Mouse (Mus musculus) liver, embryonic 13.5 days (tissue): Measurements from ENCODE around the gene Dedd. TPM values are rescaled to one million over a fixed set of nuclear protein-coding genes. Genes with fewer than 3 reads are reported as not detected.
"Not testable (repeated sequence)": the region's sequence is repeated elsewhere in the genome, so short reads cannot be mapped to it uniquely, and the experiment has no call there.

Experiments
- ATAC-seq: fragments of 200-750 bp; cut with Nextera tagmentation; 2 replicates; pipeline ENCODE4 v1.8.0; 2017; ENCODE audit warnings: low read depth, mild to moderate bottlenecking, moderate number of reproducible peaks, moderate library complexity
- DNase-seq: peaks from one replicate; pipeline ENCODE4 v3.0.0; 2022
- H3K27ac ChIP-seq: fragments of 300-500 bp; sonication (generic); 2 replicates; pipeline ENCODE4 v1.5.1; 2015; ENCODE audit warnings: moderate library complexity, mild to moderate bottlenecking, inconsistent platforms
- H3K27me3 ChIP-seq: fragments of 300-500 bp; sonication (generic); 2 replicates; pipeline ENCODE4 v1.6.1; 2015; ENCODE audit warnings: mild to moderate bottlenecking, inconsistent platforms
- H3K36me3 ChIP-seq: fragments of 300-500 bp; sonication (generic); 2 replicates; pipeline ENCODE4 v1.6.1; 2015; ENCODE audit warnings: mild to moderate bottlenecking, inconsistent platforms
- H3K4me1 ChIP-seq: fragments of 300-500 bp; sonication (generic); replicated peaks from 2 replicates; pipeline ENCODE4 v1.6.1; 2015; ENCODE audit warnings: inconsistent platforms
- H3K4me2 ChIP-seq: fragments of 300-500 bp; sonication (generic); 2 replicates; pipeline ENCODE4 v1.6.1; 2015; ENCODE audit warnings: inconsistent platforms, mild to moderate bottlenecking, moderate library complexity
- H3K4me3 ChIP-seq: fragments of 300-500 bp; sonication (generic); replicated peaks from 2 replicates; pipeline ENCODE4 v1.5.1; 2015; ENCODE audit warnings: mild to moderate bottlenecking, inconsistent platforms
- H3K9ac ChIP-seq: fragments of 300-500 bp; sonication (generic); 2 replicates; pipeline ENCODE4 v1.6.1; 2015; ENCODE audit warnings: mild to moderate bottlenecking, inconsistent platforms
- H3K9me3 ChIP-seq: fragments of 300-500 bp; sonication (generic); replicated peaks from 2 replicates; pipeline ENCODE4 v1.6.1; 2016; ENCODE audit warnings: inconsistent platforms
- WGBS: fragments of 180-500 bp; shearing (Covaris S2); methylation state at CpG from one replicate; pipeline ENCODE4 v1.1.7; 2015; ENCODE audit not compliant: insufficient replicate concordance; 5-methylcytosine and 5-hydroxymethylcytosine counted together
- polyA plus RNA-seq: library from polyadenylated mRNA; unstranded; fragments of >200 nt; fragmentation: Nextera tagmentation; extraction: Ambion mirVana; gene quantifications from 2 replicates; pipeline ENCODE4 v1.2.1, GENCODE M21; 2015

Gene Dedd
- polyA plus RNA-seq, 1 experiment from 2014 or later: 20.3 TPM

DNA sequence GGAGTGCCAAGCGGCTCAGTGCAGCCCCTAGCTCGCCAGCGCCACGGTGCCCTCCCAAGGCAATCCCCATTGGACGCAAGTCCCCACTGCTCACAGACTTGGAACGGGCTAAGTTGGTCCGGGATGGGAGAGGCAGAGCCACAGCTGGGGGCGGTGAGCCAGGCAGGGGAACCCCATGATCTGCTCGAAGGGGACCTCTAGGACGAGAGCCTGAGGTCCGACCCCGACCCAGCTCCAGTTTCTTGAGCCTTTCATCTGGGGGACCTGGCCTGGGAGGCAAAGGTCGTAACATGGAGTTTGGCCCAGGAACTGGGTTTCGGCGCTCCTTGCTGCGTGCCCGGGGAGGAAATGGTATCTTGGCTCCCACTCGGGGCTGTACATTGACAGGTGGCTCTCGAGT, 42.4 kb upstream of the Dedd start:
- Histone ChIP-seq H3K9me3 (no peaks in the 10 kb centered on the region), H3K27me3 (no peaks in the 10 kb centered on the region), H3K4me1 (peaks cover 71% of the 10 kb centered on the region), H3K27ac (no peak overlapping the region; the same call in 1 of the 2 replicates), H3K4me2 (peak overlapping the region; percentile 83), H3K9ac (peak overlapping the region; percentile 96), H3K4me3 (peak overlapping the region; percentile 93), H3K36me3 (peaks cover 61% of the 10 kb centered on the region)
- ATAC-seq (no peak), DNase-seq (no peak)
- 87% methylated on average over 19 of the region's 19 CpGs for WGBS

DNA sequence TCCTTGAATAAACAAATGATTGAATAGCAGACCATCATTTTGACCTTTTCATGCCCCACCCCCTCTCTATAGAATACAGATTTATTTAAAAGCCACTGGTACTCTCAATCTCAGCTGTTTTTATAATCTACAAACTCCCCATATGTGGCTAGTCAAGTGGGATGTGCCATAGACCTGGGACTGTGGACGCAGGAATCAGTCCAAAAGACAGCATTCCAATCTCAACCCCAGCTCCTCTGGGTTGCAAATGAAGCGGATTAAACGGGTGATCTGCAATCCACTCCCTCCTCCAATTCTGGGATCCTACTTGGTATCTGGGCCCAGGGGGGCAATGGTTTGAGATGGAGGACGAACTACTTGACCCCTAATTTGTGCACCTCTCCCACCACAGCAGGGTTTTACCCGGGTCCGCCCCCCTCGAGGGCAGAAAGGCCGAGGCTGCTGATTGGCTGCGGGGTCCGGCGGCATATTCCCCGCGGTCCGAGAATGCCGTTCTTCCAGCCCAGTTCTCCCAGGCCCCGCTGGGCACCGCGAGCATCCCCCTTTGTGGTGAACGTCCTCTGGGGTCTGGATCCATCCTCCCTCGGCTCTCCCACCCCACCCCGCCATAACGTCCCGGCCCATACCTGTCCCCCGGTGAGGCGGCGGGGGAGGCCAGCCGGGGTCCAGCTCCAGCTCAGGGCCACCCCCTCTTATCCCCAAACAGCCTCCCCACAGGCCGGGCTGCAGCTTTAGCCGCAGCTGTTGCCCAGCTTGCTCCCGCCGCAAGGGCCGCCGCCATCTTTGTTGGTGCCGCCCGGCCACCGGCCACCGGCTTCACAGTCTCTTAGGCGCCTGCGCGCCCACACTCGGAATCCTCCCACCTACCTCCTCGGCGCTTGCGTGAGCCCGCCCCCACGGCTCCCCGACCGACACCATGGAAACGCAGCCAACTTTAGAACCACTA, 41.5 kb upstream of the Dedd start, which contains the start of gene Usp21:
Usp21 (minus strand) TSS at position 856 of the 946 bp plus-strand sequence.
- WGBS: 2% methylated on average over 49 of the region's 49 CpGs
- Histone ChIP-seq H3K36me3 (peaks cover 57% of the 10 kb centered on the region), H3K9ac (peak within 1 kb of the TSS; percentile 96), H3K4me3 (peak within 1 kb of the TSS; percentile 93), H3K27me3 (no peaks in the 10 kb centered on the region), H3K9me3 (no peaks in the 10 kb centered on the region), H3K4me1 (peaks cover 75% of the 10 kb centered on the region), H3K4me2 (peak within 1 kb of the TSS; percentile 83), H3K27ac (peak within 1 kb of the TSS; percentile 91)
- ATAC-seq (peak; percentile 93), DNase-seq (peak; percentile 90)

DNA sequence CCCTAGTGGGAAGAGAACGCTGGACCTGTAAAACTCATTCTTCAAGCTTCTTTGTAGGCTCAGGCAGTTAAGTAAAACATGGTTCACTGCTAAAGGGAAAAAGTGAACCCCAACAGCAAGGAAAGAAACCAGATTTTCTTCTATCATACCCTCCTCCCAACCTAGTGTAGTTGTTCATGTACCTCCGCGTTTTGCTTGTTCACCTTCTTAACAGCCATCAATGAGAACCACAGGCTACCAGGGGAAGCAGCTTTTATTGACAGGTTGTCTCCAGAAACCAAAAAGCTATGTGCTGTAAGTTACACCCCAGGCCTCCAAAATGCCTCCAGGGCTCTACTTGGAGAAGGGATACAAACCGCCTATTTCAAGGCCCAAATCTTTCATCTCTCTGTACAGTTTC, 40.6 kb upstream of the Dedd start:
- 63% methylated on average over 4 of the region's 4 CpGs for WGBS
- peak overlapping the region; percentile 93; the same call in 1 of the 2 replicates for H3K4me3 ChIP-seq

DNA sequence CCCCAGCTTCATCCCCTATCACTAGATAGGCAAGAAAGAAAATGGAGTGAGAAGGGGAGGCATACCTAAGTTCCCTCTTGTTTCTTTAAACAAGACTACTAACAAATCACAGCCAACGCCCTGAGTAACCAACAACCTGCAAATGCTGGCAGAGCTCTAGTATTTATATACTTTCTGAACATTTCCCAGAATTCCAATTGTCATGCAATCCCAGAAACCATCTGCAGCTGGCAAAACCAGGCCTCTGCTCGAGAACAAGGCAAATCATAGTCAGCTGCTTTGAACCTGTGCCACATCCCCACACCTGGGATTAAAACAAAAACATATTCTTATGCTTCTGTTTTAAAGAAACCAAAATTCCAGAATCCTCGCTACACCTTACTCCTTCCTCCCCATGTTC, 35.6 kb upstream of the Dedd start:
- DNase-seq (no peak), ATAC-seq (no peak)
- Histone ChIP-seq H3K4me3 (peak overlapping the region; percentile 79), H3K9me3 (no peaks in the 10 kb centered on the region), H3K27me3 (peaks cover 30% of the 10 kb centered on the region), H3K36me3 (peaks cover 23% of the 10 kb centered on the region), H3K4me1 (peaks cover 42% of the 10 kb centered on the region), H3K4me2 (peak overlapping the region; percentile 63), H3K27ac (no peak overlapping the region), H3K9ac (0 out of 2 replicates have a peak overlapping the region, but pooled peaks have one; percentile 84)
- 77% methylated on average over 3 of the region's 3 CpGs for WGBS

More for the DNA sequence above, 40.6 kb upstream of the Dedd start:
- peak overlapping the region; percentile 62 for H3K27ac ChIP-seq
- H3K4me2 ChIP-seq: peak overlapping the region; percentile 83
- ATAC-seq (no peak), DNase-seq (no peak)
- H3K9ac ChIP-seq: peak overlapping the region; percentile 96
- H3K36me3 ChIP-seq: peaks cover 52% of the 10 kb centered on the region
- H3K9me3 ChIP-seq: no peaks in the 10 kb centered on the region
- H3K4me1 ChIP-seq: peaks cover 75% of the 10 kb centered on the region
- no peaks in the 10 kb centered on the region for H3K27me3 ChIP-seq

DNA sequence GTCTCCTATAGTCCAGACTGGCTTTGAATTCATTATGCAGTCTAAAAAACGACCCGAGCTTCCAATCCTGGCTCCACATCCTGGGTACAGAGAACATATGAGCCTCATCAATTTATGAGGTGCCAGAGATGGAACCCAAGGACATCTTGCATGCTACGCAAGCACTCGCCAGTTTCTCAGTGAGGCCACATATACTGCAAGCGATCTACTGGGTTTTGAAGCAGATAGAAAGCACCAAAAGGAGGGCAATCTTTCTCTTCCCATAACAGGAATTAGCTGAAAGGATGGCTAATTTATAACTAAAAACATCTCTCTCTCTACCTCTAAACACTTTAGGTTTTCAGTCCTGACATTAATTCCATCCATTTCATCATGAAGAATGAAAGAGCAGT, 35.0 kb upstream of the Dedd start:
- H3K9me3 ChIP-seq: no peaks in the 10 kb centered on the region
- peak overlapping the region; percentile 63 for H3K4me2 ChIP-seq
- ATAC-seq (no peak), DNase-seq (no peak)
- H3K36me3 ChIP-seq: peaks cover 17% of the 10 kb centered on the region
- peaks cover 37% of the 10 kb centered on the region for H3K4me1 ChIP-seq
- 38% methylated on average over 5 of the region's 5 CpGs for WGBS
- peak overlapping the region; percentile 79 for H3K4me3 ChIP-seq
- H3K27me3 ChIP-seq: peaks cover 35% of the 10 kb centered on the region
- peak overlapping the region; percentile 84 for H3K9ac ChIP-seq
- peak overlapping the region; percentile 87 for H3K27ac ChIP-seq

GRCm38 (mm10) chr1:171294298-171295062, 34.5 kb upstream of the Dedd start, which contains the start of gene Ufc1:
TSS of gene Ufc1 (minus strand) at chr1:171295024.
- peaks cover 34% of the 10 kb centered on the region for H3K4me1 ChIP-seq
- H3K27ac ChIP-seq: peak within 1 kb of the TSS; percentile 87
- H3K4me2 ChIP-seq: peak within 1 kb of the TSS; percentile 63
- DNase-seq (peak; percentile 74), ATAC-seq (peak; percentile 73)
- H3K9me3 ChIP-seq: no peaks in the 10 kb centered on the region
- peak within 1 kb of the TSS; percentile 79 for H3K4me3 ChIP-seq
- peaks cover 36% of the 10 kb centered on the region for H3K27me3 ChIP-seq
- peaks cover 11% of the 10 kb centered on the region for H3K36me3 ChIP-seq
- under 1% methylated on average over 42 of the region's 42 CpGs for WGBS
- peak within 1 kb of the TSS; percentile 84 for H3K9ac ChIP-seq

GRCm38 (mm10) chr1:171295063-171295402, 33.9 kb upstream of the Dedd start:
- H3K4me2 ChIP-seq: peak overlapping the region; percentile 63
- H3K9ac ChIP-seq: peak overlapping the region; percentile 84
- H3K9me3 ChIP-seq: no peaks in the 10 kb centered on the region
- ATAC-seq (no peak), DNase-seq (no peak)
- peak overlapping the region; percentile 87; the same call in 1 of the 2 replicates for H3K27ac ChIP-seq
- H3K36me3 ChIP-seq: peaks cover 6% of the 10 kb centered on the region
- peak overlapping the region; percentile 79 for H3K4me3 ChIP-seq
- peaks cover 34% of the 10 kb centered on the region for H3K4me1 ChIP-seq
- peaks cover 36% of the 10 kb centered on the region for H3K27me3 ChIP-seq
- WGBS: 6% methylated on average over 3 of the region's 3 CpGs

DNA sequence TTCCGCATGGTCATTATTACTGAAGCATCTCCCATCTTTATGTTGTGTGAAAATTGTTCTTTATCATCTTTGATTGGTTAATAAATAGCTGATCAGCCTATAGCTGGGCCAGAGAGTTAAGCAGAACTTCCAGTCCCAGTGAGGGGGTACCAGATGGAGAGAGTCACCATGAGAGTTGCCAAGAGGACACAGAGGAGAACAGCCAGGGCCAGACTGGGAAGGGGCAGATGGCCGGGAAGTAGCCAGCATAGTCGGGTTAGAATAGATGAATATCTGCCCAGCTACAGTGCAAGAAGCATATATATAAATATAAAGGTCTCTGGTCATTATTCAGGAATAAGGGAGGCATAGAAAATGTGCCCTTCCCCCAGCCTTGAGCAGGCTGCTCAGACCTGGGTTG, 30.7 kb upstream of the Dedd start:
- Histone ChIP-seq H3K9me3 (no peaks in the 10 kb centered on the region), H3K4me1 (peaks cover 10% of the 10 kb centered on the region), H3K27me3 (peaks cover 40% of the 10 kb centered on the region), H3K4me2 (no peak overlapping the region), H3K27ac (no peak overlapping the region), H3K36me3 (no peaks in the 10 kb centered on the region), H3K9ac (no peak overlapping the region), H3K4me3 (no peak overlapping the region)
- no peak for ATAC-seq
- no peak for DNase-seq
- 46% methylated on average over 3 of the region's 3 CpGs for WGBS

- H3K36me3 ChIP-seq, H3K9ac ChIP-seq, H3K4me2 ChIP-seq, H3K4me1 ChIP-seq, H3K27ac ChIP-seq, ATAC-seq, H3K4me3 ChIP-seq, DNase-seq, H3K9me3 ChIP-seq, H3K27me3 ChIP-seq: not testable (repeated sequence)
- WGBS: 60% methylated on average over 5 of the region's 5 CpGs
Measured at GRCm38 (mm10) chr1:171306157-171306556, 22.8 kb upstream of the Dedd start.

DNA sequence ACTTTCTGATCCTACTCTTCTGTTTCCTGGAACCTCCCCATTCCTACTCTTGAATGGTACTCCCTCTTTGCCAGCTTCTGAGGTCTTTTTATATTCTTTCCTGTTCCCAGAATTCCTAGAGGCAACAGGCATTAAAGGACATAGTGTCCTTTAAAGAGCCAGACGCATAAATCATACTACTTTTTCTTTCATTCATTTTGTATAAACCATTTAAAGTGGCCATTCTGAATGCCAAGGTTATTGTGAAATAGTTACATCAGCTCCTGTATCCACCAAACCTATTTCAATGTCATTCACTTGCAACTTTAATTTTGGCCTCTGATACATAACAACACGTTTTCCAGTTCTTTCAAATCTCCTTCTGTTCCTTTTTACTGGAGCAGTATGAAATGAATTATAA, 19.6 kb upstream of the Dedd start:
- ATAC-seq (no peak), DNase-seq (no peak)
- H3K4me3 ChIP-seq: no peak overlapping the region
- no peak overlapping the region for H3K9ac ChIP-seq
- H3K27me3 ChIP-seq: peaks cover 6% of the 10 kb centered on the region; the same call in 1 of the 2 replicates
- no peaks in the 10 kb centered on the region; the same call in 1 of the 2 replicates for H3K4me1 ChIP-seq
- H3K9me3 ChIP-seq: no peaks in the 10 kb centered on the region
- H3K36me3 ChIP-seq: no peaks in the 10 kb centered on the region
- WGBS: 42% methylated on average over 2 of the region's 2 CpGs
- H3K4me2 ChIP-seq: no peak overlapping the region
- H3K27ac ChIP-seq: no peak overlapping the region

DNA sequence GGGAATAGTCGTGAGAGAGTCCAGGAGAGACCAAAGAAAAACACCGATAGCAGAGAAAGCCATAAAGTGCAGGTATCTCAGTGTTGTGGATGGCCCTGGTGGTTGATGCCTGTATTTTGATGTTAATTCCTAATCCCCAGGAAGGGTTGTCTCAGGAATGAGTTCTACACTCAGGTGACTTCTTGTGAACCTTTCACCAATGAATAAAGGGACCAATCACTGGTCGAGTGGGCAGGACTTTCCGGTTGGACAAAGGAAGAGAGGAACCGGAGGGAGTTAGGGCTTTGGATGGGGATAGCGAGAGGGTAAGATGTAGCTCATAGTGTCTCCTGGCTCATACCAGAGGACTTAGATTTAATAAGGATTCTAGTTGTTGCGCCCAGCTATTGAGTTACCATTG, 9.2 kb upstream of the Dedd start:
- 35% methylated on average over 7 of the region's 7 CpGs for WGBS
- no peak overlapping the region for H3K4me3 ChIP-seq
- no peak overlapping the region for H3K4me2 ChIP-seq
- H3K36me3 ChIP-seq: no peaks in the 10 kb centered on the region
- H3K27ac ChIP-seq: no peak overlapping the region
- H3K9me3 ChIP-seq: 0 out of 2 replicates have a peak, but pooled peaks cover 2% of the 10 kb centered on the region
- DNase-seq (no peak), ATAC-seq (no peak)
- no peak overlapping the region for H3K9ac ChIP-seq
- no peaks in the 10 kb centered on the region for H3K27me3 ChIP-seq
- H3K4me1 ChIP-seq: peaks cover 6% of the 10 kb centered on the region
